Mouse (Mus musculus) lung, postnatal 0 days (tissue): ENCODE measurements around the gene Ehmt1. TPM values are rescaled to one million over a fixed set of nuclear protein-coding genes. Genes with fewer than 3 reads are reported as not detected.
A peak's percentile ranks its signal among the peaks of the same experiment; 100 is the strongest.

Experiments used
- ATAC-seq: fragments of 200-750 bp; cut with Nextera tagmentation; 2 replicates; pipeline ENCODE4 v1.8.0; 2017; ENCODE audit warnings: moderate library complexity
- DNase-seq: peaks from one replicate; pipeline ENCODE4 v3.0.0-alpha.2; 2016; ENCODE audit warnings: low spot score
- H3K27ac ChIP-seq: fragments of 300-500 bp; sonication (generic); 2 replicates; pipeline ENCODE4 v1.5.1; 2014; ENCODE audit warnings: antibody characterized with exemption, mild to moderate bottlenecking, low read length, mixed read lengths
- H3K27me3 ChIP-seq: fragments of 300-500 bp; sonication (generic); replicated peaks from 2 replicates; pipeline ENCODE4 v1.6.1; 2014; ENCODE audit warnings: low read length, mixed read lengths; ENCODE audit not compliant: insufficient read depth
- H3K36me3 ChIP-seq: fragments of 300-500 bp; sonication (generic); 2 replicates; pipeline ENCODE4 v1.6.1; 2014; ENCODE audit warnings: low read length, mixed read lengths; ENCODE audit not compliant: insufficient read depth
- H3K4me1 ChIP-seq: fragments of 300-500 bp; sonication (generic); 2 replicates; pipeline ENCODE4 v1.6.1; 2014; ENCODE audit warnings: antibody characterized with exemption, low read depth, low read length, mixed read lengths; ENCODE audit not compliant: insufficient read depth
- H3K4me2 ChIP-seq: fragments of 300-500 bp; sonication (generic); replicated peaks from 2 replicates; pipeline ENCODE4 v1.6.1; 2014; ENCODE audit warnings: low read depth, mild to moderate bottlenecking, low read length, moderate library complexity, mixed read lengths
- H3K4me3 ChIP-seq: fragments of 300-500 bp; sonication (generic); 2 replicates; pipeline ENCODE4 v1.5.1; 2014; ENCODE audit warnings: low read depth, low read length
- H3K9ac ChIP-seq: fragments of 300-500 bp; sonication (generic); replicated peaks from 2 replicates; pipeline ENCODE4 v1.6.1; 2014; ENCODE audit warnings: low read depth, mild to moderate bottlenecking
- H3K9me3 ChIP-seq: fragments of 300-500 bp; sonication (generic); 2 replicates; pipeline ENCODE4 v1.6.1; 2016; ENCODE audit warnings: low read length, mixed read lengths
- CTCF ChIP-seq: IDR thresholded peaks from 2 replicates; pipeline ENCODE4 v1.5.1; 2016; ENCODE audit warnings: antibody characterized with exemption, mild to moderate bottlenecking
- EP300 ChIP-seq: IDR thresholded peaks from 2 replicates; pipeline ENCODE4 v1.6.1; 2016; ENCODE audit warnings: antibody characterized with exemption, mild to moderate bottlenecking, control low read depth
- WGBS: fragments of 180-500 bp; shearing (Covaris S2); extraction: QIAGEN DNeasy Blood & Tissue Kit; methylation state at CpG from one replicate; pipeline ENCODE4 v1.1.7; 2014; 5-methylcytosine and 5-hydroxymethylcytosine counted together
- polyA plus RNA-seq: library from polyadenylated mRNA; unstranded; fragments of >200 nt; fragmentation: Nextera tagmentation; extraction: Ambion mirVana; gene quantifications from 2 replicates; pipeline ENCODE4 v1.2.1, GENCODE M21; 2015

Ehmt1 gene
- polyA plus RNA-seq, 1 experiment from 2014 or later = 39.1 TPM

GRCm38 (mm10) chr2:24775951-24776587 lies 143.3 kb downstream of the Ehmt1 start:
- no peaks in the 10 kb centered on the region for H3K27me3 ChIP-seq
- ATAC-seq (no peak), DNase-seq (no peak)
- no peak overlapping the region for H3K27ac ChIP-seq
- no peaks in the 10 kb centered on the region for H3K36me3 ChIP-seq
- no peak overlapping the region for H3K4me3 ChIP-seq
- no peak for TF ChIP-seq CTCF
- no peak overlapping the region for H3K9ac ChIP-seq
- H3K9me3 ChIP-seq = no peaks in the 10 kb centered on the region
- H3K4me2 ChIP-seq = no peak overlapping the region
- WGBS = 66% methylated on average over 11 of the region's 11 CpGs
- H3K4me1 ChIP-seq = no peaks in the 10 kb centered on the region

- Histone ChIP-seq H3K36me3 (no peaks in the 10 kb centered on the region), H3K4me2 (no peak overlapping the region), H3K4me3 (no peak overlapping the region), H3K27ac (no peak overlapping the region), H3K9me3 (no peaks in the 10 kb centered on the region), H3K4me1 (no peaks in the 10 kb centered on the region), H3K9ac (no peak overlapping the region), H3K27me3 (no peaks in the 10 kb centered on the region)
- DNase-seq (no peak), ATAC-seq (no peak)
- no peak for TF ChIP-seq EP300
- TF ChIP-seq CTCF = 0 out of 2 replicates have a peak, but pooled peaks have one; percentile 10
- 61% methylated on average over 7 of the region's 7 CpGs for WGBS
These were observed 144.6 kb downstream of the Ehmt1 start for GRCm38 (mm10) chr2:24774832-24775231.

GRCm38 (mm10) chr2:24770861-24771260 lies 148.6 kb downstream of the Ehmt1 start:
- no peaks in the 10 kb centered on the region for H3K4me1 ChIP-seq
- no peak overlapping the region for H3K9ac ChIP-seq
- ATAC-seq = no peak
- no peaks in the 10 kb centered on the region for H3K9me3 ChIP-seq
- no peak overlapping the region for H3K4me2 ChIP-seq
- no peak overlapping the region for H3K4me3 ChIP-seq
- H3K36me3 ChIP-seq = no peaks in the 10 kb centered on the region
- TF ChIP-seq CTCF (no peak), EP300 (no peak)
- no peak for DNase-seq
- 54% methylated on average over 4 of the region's 4 CpGs for WGBS
- no peak overlapping the region for H3K27ac ChIP-seq
- no peaks in the 10 kb centered on the region for H3K27me3 ChIP-seq

- Histone ChIP-seq H3K4me2 (peak within 1 kb of the TSS; percentile 72), H3K4me1 (peaks cover 6% of the 10 kb centered on the region; the same call in 1 of the 2 replicates), H3K9ac (no peak within 1 kb of the TSS), H3K36me3 (no peaks in the 10 kb centered on the region), H3K27me3 (peaks cover 24% of the 10 kb centered on the region), H3K9me3 (no peaks in the 10 kb centered on the region), H3K4me3 (peak within 1 kb of the TSS; percentile 39), H3K27ac (no peak within 1 kb of the TSS)
- TF ChIP-seq CTCF = no peak
- no peak for TF ChIP-seq EP300
- ATAC-seq (peak; percentile 60), DNase-seq (peak; percentile 10)
- under 1% methylated on average over 28 of the region's 42 CpGs for WGBS
These were observed 156.3 kb downstream of the Ehmt1 start, which contains the start of gene Cacna1b for GRCm38 (mm10) chr2:24763115-24763557. Gene Cacna1b (minus strand): TSS chr2:24763152.

GRCm38 (mm10) chr2:24762446-24762960 lies 156.9 kb downstream of the Ehmt1 start:
- DNase-seq = no peak
- Histone ChIP-seq H3K36me3 (no peaks in the 10 kb centered on the region), H3K4me2 (peak overlapping the region; percentile 72), H3K4me3 (peak overlapping the region; percentile 39), H3K27me3 (peaks cover 24% of the 10 kb centered on the region), H3K27ac (no peak overlapping the region), H3K9me3 (no peaks in the 10 kb centered on the region), H3K9ac (no peak overlapping the region), H3K4me1 (peaks cover 6% of the 10 kb centered on the region; the same call in 1 of the 2 replicates)
- 1% methylated on average over 49 of the region's 52 CpGs for WGBS
- peak; percentile 16 for ATAC-seq
- TF ChIP-seq EP300 (no peak), CTCF (no peak)

- WGBS = 2% methylated on average over 35 of the region's 35 CpGs
- H3K9me3 ChIP-seq = no peaks in the 10 kb centered on the region
- peak; percentile 71 for DNase-seq
These were observed 157.4 kb downstream of the Ehmt1 start for GRCm38 (mm10) chr2:24761923-24762445.

More at GRCm38 (mm10) chr2:24761923-24762445, 157.4 kb downstream of the Ehmt1 start:
- Histone ChIP-seq H3K4me2 (peak overlapping the region; percentile 72), H3K36me3 (no peaks in the 10 kb centered on the region), H3K4me1 (peaks cover 6% of the 10 kb centered on the region; the same call in 1 of the 2 replicates), H3K4me3 (peak overlapping the region; percentile 39), H3K27me3 (peaks cover 24% of the 10 kb centered on the region), H3K27ac (no peak overlapping the region), H3K9ac (no peak overlapping the region)
- no peak for TF ChIP-seq EP300
- TF ChIP-seq CTCF = no peak
- ATAC-seq = peak; percentile 81
